Mouse (Mus musculus) stomach, postnatal 0 days (tissue): ENCODE measurements around the gene Sumo1.

Experiments used
- CTCF ChIP-seq: IDR thresholded peaks from 2 replicates; pipeline ENCODE4 v1.5.1; 2016; ENCODE audit warnings: antibody characterized with exemption, low read depth, mild to moderate bottlenecking, moderate library complexity
- EP300 ChIP-seq: optimal IDR thresholded peaks from 2 replicates; pipeline ENCODE3; 2016; ENCODE audit warnings: antibody characterized with exemption

DNA sequence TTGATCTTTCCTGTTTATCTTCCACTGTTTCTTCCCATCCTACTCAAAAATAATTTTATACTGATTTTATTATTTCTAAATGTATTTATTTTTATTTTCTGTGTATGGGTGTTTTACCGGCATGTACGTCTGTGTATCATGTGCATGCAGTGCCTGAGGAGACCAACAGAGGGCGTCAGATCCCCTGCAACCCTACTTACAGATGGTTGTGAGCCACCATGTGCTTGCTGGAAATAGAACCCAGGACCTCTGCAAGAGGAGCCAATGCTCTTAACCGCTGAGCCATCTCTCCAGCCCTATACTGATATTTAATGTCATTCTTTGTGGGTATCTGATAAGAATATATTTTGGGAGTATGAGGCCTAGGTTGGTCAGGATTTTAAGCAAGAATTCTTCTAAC, 61.2 kb downstream of the Sumo1 start:
- TF ChIP-seq CTCF, result peak; percentile 56
- no peak for TF ChIP-seq EP300
